Mouse (Mus musculus): ENCODE measurements around the gene Cstf3. TPM values are rescaled to one million over a fixed set of nuclear protein-coding genes. Genes with fewer than 3 reads are reported as not detected.

The Cstf3 gene
- polyA plus RNA-seq, 1 experiment from 2014 or later = 49.1 TPM

GRCm38 (mm10) chr2:104590829-104591117 lies 450 bp downstream of the Cstf3 start:
- H3K36me3 ChIP-seq (ENCODE audit: control insufficient read depth, insufficient read depth, low read length) = no peaks in the 10 kb centered on the region
- H3K4me3 ChIP-seq (ENCODE audit: low read length) = peak overlapping the region; percentile 69
- H3K4me2 ChIP-seq (ENCODE audit: low read depth, low read length) = peak overlapping the region; percentile 69
- peaks cover 10% of the 10 kb centered on the region for H3K4me1 ChIP-seq (ENCODE audit: control insufficient read depth, insufficient read depth, low read length)
- under 1% methylated on average over 19 of the region's 19 CpGs for WGBS
- no peaks in the 10 kb centered on the region for H3K9me3 ChIP-seq (ENCODE audit: control insufficient read depth, low read length)
- H3K27me3 ChIP-seq (replicated peaks; ENCODE audit: control insufficient read depth, insufficient read depth, low read length) = no peaks in the 10 kb centered on the region; the same call in 1 of the 2 replicates
- H3K27ac ChIP-seq (ENCODE audit: low read length) = peak overlapping the region; percentile 71
- H3K9ac ChIP-seq (ENCODE audit: low read depth, low read length) = peak overlapping the region; percentile 82
- no peak for ATAC-seq

- Histone ChIP-seq H3K9me3 (ENCODE audit: control insufficient read depth, low read length) (no peaks in the 10 kb centered on the region), H3K4me3 (ENCODE audit: low read length) (peak overlapping the region; percentile 69), H3K9ac (ENCODE audit: low read depth, low read length) (peak overlapping the region; percentile 82), H3K36me3 (ENCODE audit: control insufficient read depth, insufficient read depth, low read length) (no peaks in the 10 kb centered on the region), H3K27me3 (replicated peaks; ENCODE audit: control insufficient read depth, insufficient read depth, low read length) (no peaks in the 10 kb centered on the region; the same call in 1 of the 2 replicates), H3K27ac (ENCODE audit: low read length) (peak overlapping the region; percentile 71), H3K4me1 (ENCODE audit: control insufficient read depth, insufficient read depth, low read length) (peaks cover 10% of the 10 kb centered on the region), H3K4me2 (ENCODE audit: low read depth, low read length) (peak overlapping the region; percentile 69)
- ATAC-seq = no peak
- WGBS = under 1% methylated on average over 6 of the region's 6 CpGs
Observed at GRCm38 (mm10) chr2:104591141-104591540, 818 bp downstream of the Cstf3 start.

- 43% methylated on average over 1 of the region's 1 CpGs for WGBS
- H3K27me3 ChIP-seq (replicated peaks; ENCODE audit: control insufficient read depth, insufficient read depth, low read length) = no peaks in the 10 kb centered on the region
- H3K9me3 ChIP-seq (ENCODE audit: control insufficient read depth, low read length) = no peaks in the 10 kb centered on the region
Observed at GRCm38 (mm10) chr2:104595063-104595462, 4.7 kb downstream of the Cstf3 start.

GRCm38 (mm10) chr2:104603431-104603830 lies 13.1 kb downstream of the Cstf3 start:
- ATAC-seq = no peak
- H3K27me3 ChIP-seq (replicated peaks; ENCODE audit: control insufficient read depth, insufficient read depth, low read length) = no peaks in the 10 kb centered on the region
- WGBS = 44% methylated on average over 1 of the region's 1 CpGs
- no peak overlapping the region for H3K27ac ChIP-seq (ENCODE audit: low read length)
- no peak overlapping the region for H3K4me2 ChIP-seq (ENCODE audit: low read depth, low read length)
- H3K9ac ChIP-seq (ENCODE audit: low read depth, low read length) = no peak overlapping the region
- no peaks in the 10 kb centered on the region for H3K36me3 ChIP-seq (ENCODE audit: control insufficient read depth, insufficient read depth, low read length)
- H3K9me3 ChIP-seq (ENCODE audit: control insufficient read depth, low read length) = no peaks in the 10 kb centered on the region
- no peaks in the 10 kb centered on the region for H3K4me1 ChIP-seq (ENCODE audit: control insufficient read depth, insufficient read depth, low read length)
- H3K4me3 ChIP-seq (ENCODE audit: low read length) = no peak overlapping the region

More at GRCm38 (mm10) chr2:104595063-104595462, 4.7 kb downstream of the Cstf3 start:
- ATAC-seq = no peak
- no peak overlapping the region for H3K27ac ChIP-seq (ENCODE audit: low read length)
- no peaks in the 10 kb centered on the region for H3K36me3 ChIP-seq (ENCODE audit: control insufficient read depth, insufficient read depth, low read length)
- no peak overlapping the region for H3K9ac ChIP-seq (ENCODE audit: low read depth, low read length)
- H3K4me1 ChIP-seq (ENCODE audit: control insufficient read depth, insufficient read depth, low read length) = peaks cover 8% of the 10 kb centered on the region
- no peak overlapping the region for H3K4me2 ChIP-seq (ENCODE audit: low read depth, low read length)
- no peak overlapping the region for H3K4me3 ChIP-seq (ENCODE audit: low read length)

GRCm38 (mm10) chr2:104604718-104605117 lies 14.4 kb downstream of the Cstf3 start:
- Histone ChIP-seq H3K9ac (ENCODE audit: low read depth, low read length) (no peak overlapping the region), H3K27ac (ENCODE audit: low read length) (no peak overlapping the region), H3K9me3 (ENCODE audit: control insufficient read depth, low read length) (no peaks in the 10 kb centered on the region), H3K4me1 (ENCODE audit: control insufficient read depth, insufficient read depth, low read length) (no peaks in the 10 kb centered on the region), H3K27me3 (replicated peaks; ENCODE audit: control insufficient read depth, insufficient read depth, low read length) (no peaks in the 10 kb centered on the region), H3K4me2 (ENCODE audit: low read depth, low read length) (no peak overlapping the region), H3K4me3 (ENCODE audit: low read length) (no peak overlapping the region), H3K36me3 (ENCODE audit: control insufficient read depth, insufficient read depth, low read length) (no peaks in the 10 kb centered on the region)
- 75% methylated on average over 5 of the region's 5 CpGs for WGBS
- no peak for ATAC-seq

- no peak for ATAC-seq
- WGBS = 89% methylated on average over 1 of the region's 1 CpGs
Observed at GRCm38 (mm10) chr2:104605560-104605959, 15.2 kb downstream of the Cstf3 start.

GRCm38 (mm10) chr2:104614786-104615185 lies 24.5 kb downstream of the Cstf3 start:
- Histone ChIP-seq H3K9me3 (ENCODE audit: control insufficient read depth, low read length) (no peaks in the 10 kb centered on the region), H3K4me1 (ENCODE audit: control insufficient read depth, insufficient read depth, low read length) (no peaks in the 10 kb centered on the region), H3K4me3 (ENCODE audit: low read length) (no peak overlapping the region), H3K27ac (ENCODE audit: low read length) (no peak overlapping the region), H3K9ac (ENCODE audit: low read depth, low read length) (no peak overlapping the region), H3K27me3 (replicated peaks; ENCODE audit: control insufficient read depth, insufficient read depth, low read length) (no peaks in the 10 kb centered on the region), H3K4me2 (ENCODE audit: low read depth, low read length) (no peak overlapping the region), H3K36me3 (ENCODE audit: control insufficient read depth, insufficient read depth, low read length) (no peaks in the 10 kb centered on the region; the same call in 1 of the 2 replicates)
- no peak for ATAC-seq
- WGBS = 91% methylated on average over 3 of the region's 3 CpGs

More at GRCm38 (mm10) chr2:104605560-104605959, 15.2 kb downstream of the Cstf3 start:
- Histone ChIP-seq H3K27me3 (replicated peaks; ENCODE audit: control insufficient read depth, insufficient read depth, low read length) (no peaks in the 10 kb centered on the region), H3K9ac (ENCODE audit: low read depth, low read length) (no peak overlapping the region), H3K4me3 (ENCODE audit: low read length) (no peak overlapping the region), H3K36me3 (ENCODE audit: control insufficient read depth, insufficient read depth, low read length) (no peaks in the 10 kb centered on the region), H3K4me2 (ENCODE audit: low read depth, low read length) (no peak overlapping the region), H3K27ac (ENCODE audit: low read length) (no peak overlapping the region), H3K4me1 (ENCODE audit: control insufficient read depth, insufficient read depth, low read length) (no peaks in the 10 kb centered on the region), H3K9me3 (ENCODE audit: control insufficient read depth, low read length) (no peaks in the 10 kb centered on the region)

GRCm38 (mm10) chr2:104615985-104616711 lies 25.8 kb downstream of the Cstf3 start:
- WGBS = 69% methylated on average over 4 of the region's 4 CpGs
- Histone ChIP-seq H3K4me1 (ENCODE audit: control insufficient read depth, insufficient read depth, low read length) (no peaks in the 10 kb centered on the region), H3K4me2 (ENCODE audit: low read depth, low read length) (no peak overlapping the region), H3K9ac (ENCODE audit: low read depth, low read length) (no peak overlapping the region), H3K9me3 (ENCODE audit: control insufficient read depth, low read length) (no peaks in the 10 kb centered on the region), H3K4me3 (ENCODE audit: low read length) (no peak overlapping the region), H3K27ac (ENCODE audit: low read length) (no peak overlapping the region), H3K27me3 (replicated peaks; ENCODE audit: control insufficient read depth, insufficient read depth, low read length) (no peaks in the 10 kb centered on the region), H3K36me3 (ENCODE audit: control insufficient read depth, insufficient read depth, low read length) (no peaks in the 10 kb centered on the region; the same call in 1 of the 2 replicates)
- ATAC-seq = no peak

GRCm38 (mm10) chr2:104658659-104659058 lies 68.3 kb downstream of the Cstf3 start:
- H3K9me3 ChIP-seq (ENCODE audit: control insufficient read depth, low read length) = no peaks in the 10 kb centered on the region
- H3K27ac ChIP-seq (ENCODE audit: low read length) = no peak overlapping the region
- no peak overlapping the region for H3K4me2 ChIP-seq (ENCODE audit: low read depth, low read length)
- ATAC-seq = no peak
- 92% methylated on average over 1 of the region's 1 CpGs for WGBS
- H3K27me3 ChIP-seq (replicated peaks; ENCODE audit: control insufficient read depth, insufficient read depth, low read length) = no peaks in the 10 kb centered on the region
- no peak overlapping the region for H3K9ac ChIP-seq (ENCODE audit: low read depth, low read length)
- no peak overlapping the region for H3K4me3 ChIP-seq (ENCODE audit: low read length)
- peaks cover 11% of the 10 kb centered on the region for H3K36me3 ChIP-seq (ENCODE audit: control insufficient read depth, insufficient read depth, low read length)
- H3K4me1 ChIP-seq (ENCODE audit: control insufficient read depth, insufficient read depth, low read length) = no peaks in the 10 kb centered on the region
